Mouse (Mus musculus) E14TG2a.4 (cell line): ENCODE data around the gene Ptprcap.

Source experiments
- CTCF ChIP-seq: conservative IDR thresholded peaks from 2 replicates; pipeline ENCODE4 v1.5.1; 2014; ENCODE audit warnings: low read length
- NANOG ChIP-seq: IDR thresholded peaks from 2 replicates; pipeline ENCODE4 v1.6.1; 2014; ENCODE audit warnings: borderline replicate concordance, low read length, mixed read lengths
- POU5F1 ChIP-seq: IDR thresholded peaks from 2 replicates; pipeline ENCODE4 v1.6.1; 2014; ENCODE audit warnings: low read length, borderline replicate concordance

GRCm38 (mm10) chr19:4153232-4153654 lies at the start of gene Ptprcap:
- no peak for TF ChIP-seq CTCF
- TF ChIP-seq POU5F1: no peak
- no peak for TF ChIP-seq NANOG
